Mouse (Mus musculus): Measurements from ENCODE around the gene Arnt2. TPM values are rescaled to one million over a fixed set of nuclear protein-coding genes. Genes with fewer than 3 reads are reported as not detected.

Gene Arnt2
- polyA plus RNA-seq, 1 experiment from 2014 or later, result not detected

- ATAC-seq, result no peak
Measured at GRCm38 (mm10) chr7:84256661-84257060, 153.3 kb downstream of the Arnt2 start.

GRCm38 (mm10) chr7:84256245-84256644 lies 153.7 kb downstream of the Arnt2 start:
- WGBS (ENCODE audit: insufficient replicate concordance), result 34% methylated on average over 1 of the region's 1 CpGs
- DNase-seq (no peak), ATAC-seq (no peak)
- Histone ChIP-seq H3K4me3 (ENCODE audit: low read depth, low read length) (no peak overlapping the region), H3K9ac (replicated peaks) (no peak overlapping the region), H3K27me3 (ENCODE audit: insufficient read depth, low read length) (no peaks in the 10 kb centered on the region), H3K4me1 (ENCODE audit: insufficient read depth) (no peaks in the 10 kb centered on the region), H3K36me3 (replicated peaks; ENCODE audit: insufficient read depth, low read length) (no peaks in the 10 kb centered on the region), H3K27ac (ENCODE audit: low read depth) (no peak overlapping the region), H3K4me2 (ENCODE audit: low read depth, low read length) (no peak overlapping the region), H3K9me3 (ENCODE audit: low read length) (no peaks in the 10 kb centered on the region)
- no peak for TF ChIP-seq EP300 (IDR thresholded peaks at IDR 0.05; ENCODE audit: low read depth)
- no peak for TF ChIP-seq CTCF (IDR thresholded peaks at IDR 0.05; ENCODE audit: low read depth)

More at GRCm38 (mm10) chr7:84256661-84257060, 153.3 kb downstream of the Arnt2 start:
- Histone ChIP-seq H3K9ac (replicated peaks) (no peak overlapping the region), H3K4me3 (ENCODE audit: low read depth, low read length) (no peak overlapping the region), H3K4me1 (ENCODE audit: insufficient read depth) (no peaks in the 10 kb centered on the region), H3K27me3 (ENCODE audit: insufficient read depth, low read length) (no peaks in the 10 kb centered on the region), H3K27ac (ENCODE audit: low read depth) (no peak overlapping the region), H3K9me3 (ENCODE audit: low read length) (no peaks in the 10 kb centered on the region), H3K36me3 (replicated peaks; ENCODE audit: insufficient read depth, low read length) (no peaks in the 10 kb centered on the region), H3K4me2 (ENCODE audit: low read depth, low read length) (no peak overlapping the region)
- WGBS (ENCODE audit: insufficient replicate concordance), result 70% methylated on average over 3 of the region's 3 CpGs
- TF ChIP-seq CTCF (IDR thresholded peaks at IDR 0.05; ENCODE audit: low read depth) (no peak), EP300 (IDR thresholded peaks at IDR 0.05; ENCODE audit: low read depth) (no peak)
- DNase-seq, result no peak

- no peak for ATAC-seq
- no peak for DNase-seq
- 61% methylated on average over 8 of the region's 8 CpGs for WGBS (ENCODE audit: insufficient replicate concordance)
Measured at GRCm38 (mm10) chr7:84254916-84255315, 155.1 kb downstream of the Arnt2 start.

GRCm38 (mm10) chr7:84254311-84254710 lies 155.7 kb downstream of the Arnt2 start:
- Histone ChIP-seq H3K27ac (ENCODE audit: low read depth) (no peak overlapping the region), H3K4me3 (ENCODE audit: low read depth, low read length) (no peak overlapping the region), H3K4me2 (ENCODE audit: low read depth, low read length) (no peak overlapping the region), H3K9me3 (ENCODE audit: low read length) (no peaks in the 10 kb centered on the region), H3K9ac (replicated peaks) (no peak overlapping the region), H3K36me3 (replicated peaks; ENCODE audit: insufficient read depth, low read length) (no peaks in the 10 kb centered on the region), H3K27me3 (ENCODE audit: insufficient read depth, low read length) (no peaks in the 10 kb centered on the region), H3K4me1 (ENCODE audit: insufficient read depth) (no peaks in the 10 kb centered on the region)
- DNase-seq (no peak), ATAC-seq (no peak)
- TF ChIP-seq CTCF (IDR thresholded peaks at IDR 0.05; ENCODE audit: low read depth), result no peak
- no peak for TF ChIP-seq EP300 (IDR thresholded peaks at IDR 0.05; ENCODE audit: low read depth)
- 51% methylated on average over 3 of the region's 3 CpGs for WGBS (ENCODE audit: insufficient replicate concordance)

More at GRCm38 (mm10) chr7:84254916-84255315, 155.1 kb downstream of the Arnt2 start:
- no peaks in the 10 kb centered on the region for H3K4me1 ChIP-seq (ENCODE audit: insufficient read depth)
- no peaks in the 10 kb centered on the region for H3K9me3 ChIP-seq (ENCODE audit: low read length)
- H3K9ac ChIP-seq (replicated peaks), result no peak overlapping the region
- H3K27me3 ChIP-seq (ENCODE audit: insufficient read depth, low read length), result no peaks in the 10 kb centered on the region
- H3K27ac ChIP-seq (ENCODE audit: low read depth), result no peak overlapping the region
- no peaks in the 10 kb centered on the region for H3K36me3 ChIP-seq (replicated peaks; ENCODE audit: insufficient read depth, low read length)
- H3K4me2 ChIP-seq (ENCODE audit: low read depth, low read length), result no peak overlapping the region
- no peak for TF ChIP-seq CTCF (IDR thresholded peaks at IDR 0.05; ENCODE audit: low read depth)
- TF ChIP-seq EP300 (IDR thresholded peaks at IDR 0.05; ENCODE audit: low read depth), result no peak
- no peak overlapping the region for H3K4me3 ChIP-seq (ENCODE audit: low read depth, low read length)

GRCm38 (mm10) chr7:84251667-84252066 lies 158.3 kb downstream of the Arnt2 start:
- no peaks in the 10 kb centered on the region for H3K9me3 ChIP-seq (ENCODE audit: low read length)
- H3K27me3 ChIP-seq (ENCODE audit: insufficient read depth, low read length), result no peaks in the 10 kb centered on the region
- no peak for ATAC-seq
- no peak overlapping the region for H3K27ac ChIP-seq (ENCODE audit: low read depth)
- H3K4me2 ChIP-seq (ENCODE audit: low read depth, low read length), result no peak overlapping the region
- H3K4me3 ChIP-seq (ENCODE audit: low read depth, low read length), result no peak overlapping the region
- H3K36me3 ChIP-seq (replicated peaks; ENCODE audit: insufficient read depth, low read length), result no peaks in the 10 kb centered on the region
- 75% methylated on average over 2 of the region's 2 CpGs for WGBS (ENCODE audit: insufficient replicate concordance)
- no peak overlapping the region for H3K9ac ChIP-seq (replicated peaks)
- DNase-seq, result no peak
- TF ChIP-seq CTCF (IDR thresholded peaks at IDR 0.05; ENCODE audit: low read depth) (no peak), EP300 (IDR thresholded peaks at IDR 0.05; ENCODE audit: low read depth) (no peak)
- no peaks in the 10 kb centered on the region for H3K4me1 ChIP-seq (ENCODE audit: insufficient read depth)

- H3K9me3 ChIP-seq (ENCODE audit: low read length), result no peaks in the 10 kb centered on the region
- H3K4me2 ChIP-seq (ENCODE audit: low read depth, low read length), result no peak overlapping the region
- ATAC-seq (no peak), DNase-seq (no peak)
- no peaks in the 10 kb centered on the region for H3K4me1 ChIP-seq (ENCODE audit: insufficient read depth)
- no peak overlapping the region for H3K4me3 ChIP-seq (ENCODE audit: low read depth, low read length)
- no peaks in the 10 kb centered on the region for H3K36me3 ChIP-seq (replicated peaks; ENCODE audit: insufficient read depth, low read length)
- no peaks in the 10 kb centered on the region for H3K27me3 ChIP-seq (ENCODE audit: insufficient read depth, low read length)
- 56% methylated on average over 2 of the region's 2 CpGs for WGBS (ENCODE audit: insufficient replicate concordance)
- H3K27ac ChIP-seq (ENCODE audit: low read depth), result no peak overlapping the region
- TF ChIP-seq EP300 (IDR thresholded peaks at IDR 0.05; ENCODE audit: low read depth) (no peak), CTCF (IDR thresholded peaks at IDR 0.05; ENCODE audit: low read depth) (no peak)
- H3K9ac ChIP-seq (replicated peaks), result no peak overlapping the region
Measured at GRCm38 (mm10) chr7:84250736-84251135, 159.2 kb downstream of the Arnt2 start.

- H3K27me3 ChIP-seq (ENCODE audit: insufficient read depth, low read length), result no peaks in the 10 kb centered on the region
- no peak for ATAC-seq
- 82% methylated on average over 8 of the region's 8 CpGs for WGBS (ENCODE audit: insufficient replicate concordance)
- no peak overlapping the region for H3K4me3 ChIP-seq (ENCODE audit: low read depth, low read length)
- H3K27ac ChIP-seq (ENCODE audit: low read depth), result no peak overlapping the region
- H3K9ac ChIP-seq (replicated peaks), result no peak overlapping the region
- TF ChIP-seq CTCF (IDR thresholded peaks at IDR 0.05; ENCODE audit: low read depth) (no peak), EP300 (IDR thresholded peaks at IDR 0.05; ENCODE audit: low read depth) (no peak)
- no peak overlapping the region for H3K4me2 ChIP-seq (ENCODE audit: low read depth, low read length)
- no peaks in the 10 kb centered on the region for H3K4me1 ChIP-seq (ENCODE audit: insufficient read depth)
- DNase-seq, result no peak
- H3K36me3 ChIP-seq (replicated peaks; ENCODE audit: insufficient read depth, low read length), result no peaks in the 10 kb centered on the region
- H3K9me3 ChIP-seq (ENCODE audit: low read length), result no peaks in the 10 kb centered on the region
Measured at GRCm38 (mm10) chr7:84249951-84250350, 160.0 kb downstream of the Arnt2 start.

Data from liver, postnatal 0 days (tissue).